7 mouse cellular contexts compared by ENCODE assay signal in genomic region chr5:76303745-76304451, GRCm38 (mm10). TPM values are rescaled to one million over a fixed set of nuclear protein-coding genes. Genes with fewer than 3 reads are reported as not detected.
A peak's percentile ranks its signal among the peaks of the same experiment; 100 is the strongest.
DNase-seq lines count a peak whose midpoint lies in the region; ATAC-seq and TF ChIP-seq lines count a peak whose summit lies in the region.

No protein-coding gene starts in this region.

- TF ChIP-seq CTCF in cortical plate, adult 2 months (IDR thresholded peaks at IDR 0.05; ENCODE audit: extremely low read depth, insufficient read depth, low read length), result no peak
- TF ChIP-seq CTCF in small intestine, adult 2 months (IDR thresholded peaks at IDR 0.05; ENCODE audit: extremely low read depth, insufficient read length, insufficient replicate concordance, low read depth, low read length), result no peak

- TF ChIP-seq POLR2A in cortical plate, adult 2 months (IDR thresholded peaks at IDR 0.05; ENCODE audit: extremely low read depth, insufficient read depth, low read length), result no peak
- TF ChIP-seq POLR2A in small intestine, adult 2 months (IDR thresholded peaks at IDR 0.05; ENCODE audit: low read depth, low read length), result no peak

- H3K4me1 ChIP-seq in cortical plate, adult 2 months (ENCODE audit: control insufficient read depth, insufficient read depth, low read length), result peaks cover 2% of the 10 kb centered on the region; the same call in 1 of the 2 replicates
- 0 out of 2 replicates have a peak, but pooled peaks cover 9% of the 10 kb centered on the region for H3K4me1 ChIP-seq in intestine, embryonic 15.5 days (replicated peaks)
- H3K4me1 ChIP-seq in limb, embryonic 10.5 days, result peaks cover 19% of the 10 kb centered on the region
- H3K4me1 ChIP-seq in midbrain, embryonic 12.5 days, result peaks cover 14% of the 10 kb centered on the region; the same call in 1 of the 2 replicates
- peaks cover 2% of the 10 kb centered on the region; the same call in 1 of the 2 replicates for H3K4me1 ChIP-seq in small intestine, adult 2 months (ENCODE audit: control insufficient read depth, insufficient read depth, insufficient read length, low read length)

- under 1% methylated on average over 90 of the region's 100 CpGs for WGBS in intestine, embryonic 15.5 days
- WGBS in limb, embryonic 10.5 days, result under 1% methylated on average over 100 of the region's 100 CpGs
- WGBS in midbrain, embryonic 12.5 days, result under 1% methylated on average over 57 of the region's 100 CpGs
- WGBS in small intestine, adult 2 months, result 1% methylated on average over 99 of the region's 100 CpGs

- H3K36me3 ChIP-seq in intestine, embryonic 15.5 days, result no peaks in the 10 kb centered on the region
- 0 out of 2 replicates have a peak, but pooled peaks cover 2% of the 10 kb centered on the region for H3K36me3 ChIP-seq in limb, embryonic 10.5 days
- H3K36me3 ChIP-seq in midbrain, embryonic 12.5 days, result no peaks in the 10 kb centered on the region
- H3K36me3 ChIP-seq in small intestine, adult 2 months (ENCODE audit: control insufficient read depth, insufficient read depth, low read length), result no peaks in the 10 kb centered on the region

- DNase-seq in adrenal gland, adult (ENCODE audit: inconsistent age in 2 of 2, low spot score in 1 of 2), result peak; percentile 88 to 94
- DNase-seq in gastrocnemius, postnatal 25 days, result peak; percentile 77
- DNase-seq in limb, embryonic 10.5 days (ENCODE audit: low spot score), result peak; percentile 80

- H3K4me3 ChIP-seq in cortical plate, adult 2 months (ENCODE audit: insufficient read depth, low read length), result peak overlapping the region; percentile 72
- H3K4me3 ChIP-seq in intestine, embryonic 15.5 days (replicated peaks), result peak overlapping the region; percentile 98
- H3K4me3 ChIP-seq in limb, embryonic 10.5 days, result peak overlapping the region; percentile 100
- H3K4me3 ChIP-seq in midbrain, embryonic 12.5 days, result peak overlapping the region; percentile 77
- H3K4me3 ChIP-seq in small intestine, adult 2 months (ENCODE audit: low read depth, low read length), result peak overlapping the region; percentile 81

- H3K9ac ChIP-seq in intestine, embryonic 15.5 days, result peak overlapping the region; percentile 93
- H3K9ac ChIP-seq in midbrain, embryonic 12.5 days (replicated peaks), result peak overlapping the region; percentile 87

- peak overlapping the region; percentile 89 for H3K27ac ChIP-seq in cortical plate, adult 2 months (ENCODE audit: insufficient read depth, low read length)
- peak overlapping the region; percentile 99 for H3K27ac ChIP-seq in intestine, embryonic 15.5 days
- H3K27ac ChIP-seq in limb, embryonic 10.5 days, result peak overlapping the region; percentile 98
- H3K27ac ChIP-seq in midbrain, embryonic 12.5 days (replicated peaks), result peak overlapping the region; percentile 97
- H3K27ac ChIP-seq in small intestine, adult 2 months (ENCODE audit: insufficient read depth, low read depth, low read length), result peak overlapping the region; percentile 93

- peak; percentile 72 for ATAC-seq in intestine, embryonic 15.5 days
- peak; percentile 84 for ATAC-seq in midbrain, embryonic 12.5 days (ENCODE audit: low FRiP score, low read depth)

- peak overlapping the region; percentile 83 for H3K4me2 ChIP-seq in intestine, embryonic 15.5 days (replicated peaks)
- H3K4me2 ChIP-seq in midbrain, embryonic 12.5 days (replicated peaks), result peak overlapping the region; percentile 85

- no peaks in the 10 kb centered on the region for H3K27me3 ChIP-seq in intestine, embryonic 15.5 days (replicated peaks)
- no peaks in the 10 kb centered on the region for H3K27me3 ChIP-seq in limb, embryonic 10.5 days (ENCODE audit: low read depth, poor library complexity, severe bottlenecking)
- H3K27me3 ChIP-seq in midbrain, embryonic 12.5 days, result no peaks in the 10 kb centered on the region
- no peaks in the 10 kb centered on the region for H3K27me3 ChIP-seq in small intestine, adult 2 months (ENCODE audit: control insufficient read depth, insufficient read depth, low read length)

- no peaks in the 10 kb centered on the region for H3K9me3 ChIP-seq in intestine, embryonic 15.5 days
- no peaks in the 10 kb centered on the region for H3K9me3 ChIP-seq in limb, embryonic 10.5 days (replicated peaks)
- H3K9me3 ChIP-seq in midbrain, embryonic 12.5 days, result no peaks in the 10 kb centered on the region

RNA-seq across cellular contexts. Expression of gene Clock, which starts 0.7 kb away (rescaled TPM):
- 23.6 and 23.8 TPM in 2 replicates for polyA plus RNA-seq in cortical plate, adult 2 months (2012; rRNA removed)
- 10 to 100 TPM; 12.7 to 22.8 TPM for total RNA-seq in gastrocnemius, postnatal 25 days (2021)
- polyA plus RNA-seq in intestine, embryonic 15.5 days (2015; fragmentation: Nextera tagmentation; extraction: Ambion mirVana), result 11.4 and 13.5 TPM in 2 replicates
- polyA plus RNA-seq in limb, embryonic 10.5 days (2016; fragmentation: Nextera tagmentation; extraction: Ambion mirVana), result 9.8 and 10.6 TPM in 2 replicates
- 14.7 and 15.3 TPM in 2 replicates for polyA plus RNA-seq in midbrain, embryonic 12.5 days (2016; fragmentation: Nextera tagmentation; extraction: Ambion mirVana)
- polyA plus RNA-seq in small intestine, adult 2 months (2012; rRNA removed), result 7.2 and 12.3 TPM in 2 replicates

RNA-seq across cellular contexts. Expression of gene Pdcl2, which starts 27.1 kb away (rescaled TPM):
- polyA plus RNA-seq in cortical plate, adult 2 months (2012; rRNA removed), result not detected in 2 replicates
- not detected for total RNA-seq in gastrocnemius, postnatal 25 days (2021)
- not detected in 2 replicates for polyA plus RNA-seq in intestine, embryonic 15.5 days (2015; fragmentation: Nextera tagmentation; extraction: Ambion mirVana)
- polyA plus RNA-seq in limb, embryonic 10.5 days (2016; fragmentation: Nextera tagmentation; extraction: Ambion mirVana), result not detected in 2 replicates
- not detected in 2 replicates for polyA plus RNA-seq in midbrain, embryonic 12.5 days (2016; fragmentation: Nextera tagmentation; extraction: Ambion mirVana)
- polyA plus RNA-seq in small intestine, adult 2 months (2012; rRNA removed), result not detected in 2 replicates

RNA-seq across cellular contexts. Expression of gene Nmu, which starts 59.7 kb away (rescaled TPM):
- polyA plus RNA-seq in cortical plate, adult 2 months (2012; rRNA removed), result not detected in 2 replicates
- not detected for total RNA-seq in gastrocnemius, postnatal 25 days (2021)
- 0.29 TPM in 1 of 2 replicates, not detected in the other for polyA plus RNA-seq in intestine, embryonic 15.5 days (2015; fragmentation: Nextera tagmentation; extraction: Ambion mirVana)
- polyA plus RNA-seq in limb, embryonic 10.5 days (2016; fragmentation: Nextera tagmentation; extraction: Ambion mirVana), result 0.31 and 0.65 TPM in 2 replicates
- polyA plus RNA-seq in midbrain, embryonic 12.5 days (2016; fragmentation: Nextera tagmentation; extraction: Ambion mirVana), result not detected in 2 replicates
- polyA plus RNA-seq in small intestine, adult 2 months (2012; rRNA removed), result 5.2 and 10.3 TPM in 2 replicates

Comparison
In these comparisons a context has a peak if more than half of its experiments do, and no peak if none do; other contexts are left out.
1. Peak in every context shown above with its lines: DNase-seq, ATAC-seq, H3K4me3 ChIP-seq and H3K27ac ChIP-seq.